Mouse (Mus musculus) retina, postnatal 1 day (tissue): ENCODE results near the gene Mcur1.

ENCODE experiments used
- DNase-seq: peaks from one replicate; pipeline ENCODE4 v3.0.0-alpha.2; 2012

Gene Mcur1

GRCm38 (mm10) chr13:43524491-43525362 lies 35.3 kb downstream of the Mcur1 start:
- peak; percentile 39 for DNase-seq

- no peak for DNase-seq
These were observed 36.0 kb downstream of the Mcur1 start for GRCm38 (mm10) chr13:43523906-43524480.

GRCm38 (mm10) chr13:43521940-43522339 lies 38.1 kb downstream of the Mcur1 start:
- no peak for DNase-seq

GRCm38 (mm10) chr13:43519251-43519650 lies 40.7 kb downstream of the Mcur1 start:
- DNase-seq, result no peak

- no peak for DNase-seq
These were observed 42.6 kb downstream of the Mcur1 start for GRCm38 (mm10) chr13:43517371-43517770.

- peak; percentile 39 for DNase-seq
These were observed 43.1 kb downstream of the Mcur1 start for GRCm38 (mm10) chr13:43516931-43517330.

GRCm38 (mm10) chr13:43516119-43516518 lies 43.9 kb downstream of the Mcur1 start:
- DNase-seq, result no peak

GRCm38 (mm10) chr13:43514950-43515358 lies 45.0 kb downstream of the Mcur1 start:
- no peak for DNase-seq

- DNase-seq, result no peak
These were observed 47.3 kb downstream of the Mcur1 start for GRCm38 (mm10) chr13:43512736-43513135.

GRCm38 (mm10) chr13:43505798-43506197 lies 54.2 kb downstream of the Mcur1 start:
- DNase-seq, result no peak

- peak; percentile 79 for DNase-seq
These were observed 56.6 kb downstream of the Mcur1 start for GRCm38 (mm10) chr13:43503395-43503850.

GRCm38 (mm10) chr13:43501601-43502000 lies 58.4 kb downstream of the Mcur1 start:
- DNase-seq, result peak; percentile 59

GRCm38 (mm10) chr13:43500483-43500850 lies 59.5 kb downstream of the Mcur1 start:
- DNase-seq, result no peak

- DNase-seq, result no peak
These were observed 60.1 kb downstream of the Mcur1 start for GRCm38 (mm10) chr13:43499731-43500482.

- DNase-seq, result no peak
These were observed 61.1 kb downstream of the Mcur1 start for GRCm38 (mm10) chr13:43498849-43499248.

GRCm38 (mm10) chr13:43497769-43498168 lies 62.2 kb downstream of the Mcur1 start:
- no peak for DNase-seq

- peak; percentile 57 for DNase-seq
These were observed 63.3 kb downstream of the Mcur1 start for GRCm38 (mm10) chr13:43496660-43497059.

- no peak for DNase-seq
These were observed 64.3 kb downstream of the Mcur1 start for GRCm38 (mm10) chr13:43495645-43496044.

- no peak for DNase-seq
These were observed 66.3 kb downstream of the Mcur1 start for GRCm38 (mm10) chr13:43493725-43494124.

GRCm38 (mm10) chr13:43493058-43493481 lies 66.9 kb downstream of the Mcur1 start:
- no peak for DNase-seq
